Mouse (Mus musculus) hindbrain, embryonic 16.5 days (tissue): ENCODE results near the gene Myh7. TPM values are rescaled to one million over a fixed set of nuclear protein-coding genes. Genes with fewer than 3 reads are reported as not detected.

ENCODE experiments used
- ATAC-seq: fragments of 200-750 bp; cut with Nextera tagmentation; 2 replicates; pipeline ENCODE4 v1.8.0; 2017; ENCODE audit warnings: moderate TSS enrichment, moderate library complexity
- H3K27ac ChIP-seq: fragments of 300-500 bp; sonication (generic); 2 replicates; pipeline ENCODE4 v1.5.1; 2014; ENCODE audit warnings: low read depth, mild to moderate bottlenecking, control low read depth, low read length, moderate library complexity
- H3K27me3 ChIP-seq: fragments of 300-500 bp; sonication (generic); replicated peaks from 2 replicates; pipeline ENCODE4 v1.6.1; 2014; ENCODE audit warnings: low read length; ENCODE audit not compliant: control insufficient read depth, insufficient read depth
- H3K36me3 ChIP-seq: fragments of 300-500 bp; sonication (generic); 2 replicates; pipeline ENCODE4 v1.6.1; 2014; ENCODE audit warnings: mild to moderate bottlenecking, low read length, moderate library complexity, mixed read lengths; ENCODE audit not compliant: control insufficient read depth, insufficient read depth
- H3K4me1 ChIP-seq: fragments of 300-500 bp; sonication (generic); 2 replicates; pipeline ENCODE4 v1.6.1; 2014; ENCODE audit warnings: low read depth, low read length; ENCODE audit not compliant: control insufficient read depth, insufficient read depth
- H3K4me2 ChIP-seq: fragments of 300-500 bp; sonication (generic); 2 replicates; pipeline ENCODE4 v1.6.1; 2014; ENCODE audit warnings: mild to moderate bottlenecking, low read length, control low read depth, moderate library complexity
- H3K4me3 ChIP-seq: fragments of 300-500 bp; sonication (generic); 2 replicates; pipeline ENCODE4 v1.5.1; 2014; ENCODE audit warnings: mild to moderate bottlenecking, low read length, control low read depth, moderate library complexity
- H3K9ac ChIP-seq: fragments of 300-500 bp; sonication (generic); 2 replicates; pipeline ENCODE4 v1.6.1; 2014; ENCODE audit warnings: low read depth, mild to moderate bottlenecking, control low read depth, low read length, moderate library complexity
- H3K9me3 ChIP-seq: fragments of 300-500 bp; sonication (generic); 2 replicates; pipeline ENCODE4 v1.6.1; 2014; ENCODE audit warnings: mild to moderate bottlenecking, low read length, moderate library complexity; ENCODE audit not compliant: control insufficient read depth
- WGBS: fragments of 180-500 bp; shearing (Covaris S2); extraction: QIAGEN DNeasy Blood & Tissue Kit; methylation state at CpG from one replicate; pipeline ENCODE4 v1.1.7; 2014; 5-methylcytosine and 5-hydroxymethylcytosine counted together
- polyA plus RNA-seq: library from polyadenylated mRNA; unstranded; fragments of >200 nt; fragmentation: Nextera tagmentation; extraction: Ambion mirVana; gene quantifications from 2 replicates; pipeline ENCODE4 v1.2.1, GENCODE M21; 2015

Myh7 gene
- polyA plus RNA-seq, 1 experiment from 2014 or later = 8.5 TPM

- Histone ChIP-seq H3K27ac (no peak overlapping the region), H3K4me2 (no peak overlapping the region), H3K9ac (no peak overlapping the region), H3K36me3 (no peaks in the 10 kb centered on the region), H3K4me1 (peaks cover 2% of the 10 kb centered on the region; the same call in 1 of the 2 replicates), H3K27me3 (no peaks in the 10 kb centered on the region), H3K9me3 (no peaks in the 10 kb centered on the region), H3K4me3 (no peak overlapping the region)
- no peak for ATAC-seq
- WGBS = 92% methylated on average over 9 of the region's 9 CpGs
Measured at GRCm38 (mm10) chr14:55007120-55007908, 12.9 kb upstream of the Myh7 start.

- Histone ChIP-seq H3K9ac (no peak overlapping the region), H3K27me3 (no peaks in the 10 kb centered on the region), H3K4me1 (peaks cover 2% of the 10 kb centered on the region; the same call in 1 of the 2 replicates), H3K4me3 (no peak overlapping the region), H3K9me3 (no peaks in the 10 kb centered on the region), H3K27ac (no peak overlapping the region), H3K36me3 (no peaks in the 10 kb centered on the region), H3K4me2 (no peak overlapping the region)
- 80% methylated on average over 3 of the region's 3 CpGs for WGBS
- no peak for ATAC-seq
Measured at GRCm38 (mm10) chr14:55006541-55006940, 12.1 kb upstream of the Myh7 start.

GRCm38 (mm10) chr14:55005967-55006366 lies 11.5 kb upstream of the Myh7 start:
- 84% methylated on average over 8 of the region's 8 CpGs for WGBS
- no peak for ATAC-seq
- Histone ChIP-seq H3K27ac (no peak overlapping the region), H3K9ac (no peak overlapping the region), H3K4me1 (peaks cover 2% of the 10 kb centered on the region; the same call in 1 of the 2 replicates), H3K9me3 (no peaks in the 10 kb centered on the region), H3K36me3 (no peaks in the 10 kb centered on the region), H3K4me3 (no peak overlapping the region), H3K4me2 (no peak overlapping the region), H3K27me3 (no peaks in the 10 kb centered on the region)

GRCm38 (mm10) chr14:55005506-55005905 lies 11.1 kb upstream of the Myh7 start:
- no peak overlapping the region for H3K27ac ChIP-seq
- no peaks in the 10 kb centered on the region for H3K36me3 ChIP-seq
- WGBS = 78% methylated on average over 2 of the region's 2 CpGs
- H3K4me1 ChIP-seq = peaks cover 2% of the 10 kb centered on the region; the same call in 1 of the 2 replicates
- no peak overlapping the region for H3K4me2 ChIP-seq
- no peak overlapping the region for H3K4me3 ChIP-seq
- ATAC-seq = no peak
- H3K9ac ChIP-seq = no peak overlapping the region
- no peaks in the 10 kb centered on the region for H3K9me3 ChIP-seq
- H3K27me3 ChIP-seq = no peaks in the 10 kb centered on the region

- H3K9me3 ChIP-seq = no peaks in the 10 kb centered on the region
- peaks cover 2% of the 10 kb centered on the region; the same call in 1 of the 2 replicates for H3K4me1 ChIP-seq
- H3K36me3 ChIP-seq = no peaks in the 10 kb centered on the region
- no peaks in the 10 kb centered on the region for H3K27me3 ChIP-seq
- H3K4me2 ChIP-seq = no peak overlapping the region
- H3K4me3 ChIP-seq = no peak overlapping the region
- no peak overlapping the region for H3K27ac ChIP-seq
- no peak for ATAC-seq
- WGBS = 72% methylated on average over 18 of the region's 18 CpGs
- H3K9ac ChIP-seq = no peak overlapping the region
Measured at GRCm38 (mm10) chr14:55003878-55004855, 9.7 kb upstream of the Myh7 start.

GRCm38 (mm10) chr14:55002687-55003120 lies 8.3 kb upstream of the Myh7 start:
- H3K4me2 ChIP-seq = no peak overlapping the region
- no peak overlapping the region for H3K4me3 ChIP-seq
- no peak overlapping the region for H3K9ac ChIP-seq
- H3K27ac ChIP-seq = no peak overlapping the region
- H3K36me3 ChIP-seq = no peaks in the 10 kb centered on the region
- peaks cover 2% of the 10 kb centered on the region; the same call in 1 of the 2 replicates for H3K4me1 ChIP-seq
- no peaks in the 10 kb centered on the region for H3K27me3 ChIP-seq
- no peak for ATAC-seq
- H3K9me3 ChIP-seq = no peaks in the 10 kb centered on the region
- 63% methylated on average over 7 of the region's 7 CpGs for WGBS

GRCm38 (mm10) chr14:55001938-55002686 lies 7.7 kb upstream of the Myh7 start:
- no peaks in the 10 kb centered on the region for H3K27me3 ChIP-seq
- no peak overlapping the region for H3K9ac ChIP-seq
- no peak overlapping the region for H3K27ac ChIP-seq
- no peaks in the 10 kb centered on the region for H3K36me3 ChIP-seq
- no peak for ATAC-seq
- no peak overlapping the region for H3K4me2 ChIP-seq
- no peak overlapping the region for H3K4me3 ChIP-seq
- H3K9me3 ChIP-seq = no peaks in the 10 kb centered on the region
- peaks cover 2% of the 10 kb centered on the region; the same call in 1 of the 2 replicates for H3K4me1 ChIP-seq
- WGBS = 56% methylated on average over 12 of the region's 12 CpGs

- 96% methylated on average over 2 of the region's 2 CpGs for WGBS
- H3K27ac ChIP-seq = no peak overlapping the region
- H3K9me3 ChIP-seq = no peaks in the 10 kb centered on the region
- H3K36me3 ChIP-seq = no peaks in the 10 kb centered on the region
- H3K4me2 ChIP-seq = no peak overlapping the region
- H3K9ac ChIP-seq = no peak overlapping the region
- no peak for ATAC-seq
- peaks cover 2% of the 10 kb centered on the region; the same call in 1 of the 2 replicates for H3K4me1 ChIP-seq
- no peaks in the 10 kb centered on the region for H3K27me3 ChIP-seq
- H3K4me3 ChIP-seq = no peak overlapping the region
Measured at GRCm38 (mm10) chr14:55001446-55001845, 7.0 kb upstream of the Myh7 start.
